Mouse (Mus musculus) spleen, adult 2 months (tissue): Measurements from ENCODE around the gene Rgcc.

Experiments used
- CTCF ChIP-seq: fragments of 200-500 bp; IDR thresholded peaks from 2 replicates; pipeline ENCODE4 v1.5.1; 2011; ENCODE audit warnings: mild to moderate bottlenecking, inconsistent platforms; ENCODE audit not compliant: insufficient read depth, insufficient read length, insufficient replicate concordance; ENCODE audit errors: extremely low read depth
- POLR2A ChIP-seq: fragments of 200-500 bp; IDR thresholded peaks from 2 replicates; pipeline ENCODE4 v1.6.1; 2011; ENCODE audit warnings: low read depth, low read length, inconsistent platforms

DNA sequence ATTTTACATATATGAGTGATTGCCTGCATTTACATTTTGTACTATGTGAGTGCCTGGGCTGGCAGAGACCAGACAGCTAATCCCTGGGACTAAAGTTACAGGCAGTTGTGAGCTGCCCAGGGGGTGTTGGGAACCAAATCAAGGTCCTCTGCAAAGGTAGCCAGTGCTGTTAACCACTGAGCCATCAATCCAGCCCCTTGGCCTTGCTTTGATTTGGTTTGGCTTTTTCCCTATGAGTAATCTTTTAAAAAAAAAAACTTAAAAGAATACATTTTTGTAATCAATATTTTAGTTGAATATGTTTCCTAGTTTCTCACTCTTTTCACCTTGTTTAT, 59.1 kb downstream of the Rgcc start:
- TF ChIP-seq CTCF, result no peak
- no peak for TF ChIP-seq POLR2A
